Mouse (Mus musculus): ENCODE measurements around the gene Nectin2. TPM values are rescaled to one million over a fixed set of nuclear protein-coding genes. Genes with fewer than 3 reads are reported as not detected.

The Nectin2 gene
- total and polyA plus RNA-seq, 2 experiments from 2014 or later, result 55.3 to 75.3 TPM

DNA sequence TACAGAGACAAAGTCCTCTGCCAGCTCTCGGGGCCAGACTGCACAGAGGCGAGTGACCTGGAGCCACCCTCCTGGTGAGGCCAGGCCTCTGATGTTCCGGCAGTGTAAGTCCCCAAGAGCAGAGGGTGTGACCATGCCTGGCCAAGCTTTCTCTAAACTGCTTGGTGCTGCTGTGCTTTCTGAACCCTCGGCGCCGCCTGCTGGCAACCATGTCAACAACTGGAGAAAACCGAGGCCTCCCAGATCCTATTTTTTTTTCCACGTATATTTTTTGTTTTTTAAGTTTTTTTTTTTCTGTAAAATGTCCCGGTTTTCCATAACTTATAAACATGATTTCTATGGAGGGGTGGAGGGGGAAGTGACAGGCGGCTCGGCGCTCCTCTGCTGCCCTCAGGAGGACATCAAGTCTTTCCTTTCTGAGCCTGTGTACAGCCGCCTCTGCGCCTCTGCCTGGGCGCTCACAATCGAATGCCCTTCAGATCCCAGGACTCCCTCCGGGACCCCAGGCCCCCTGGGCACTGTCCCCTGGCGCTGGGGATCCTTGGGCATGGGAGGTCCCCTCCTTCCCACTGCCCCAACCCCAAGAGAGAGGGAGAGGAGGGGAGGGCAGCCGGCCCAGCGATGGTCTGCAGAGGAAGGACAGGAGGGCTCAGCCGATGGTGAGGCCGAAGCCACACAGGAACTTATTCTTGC lies 49.1 kb downstream of the Nectin2 start:
- peak; percentile 75 for TF ChIP-seq CTCF (IDR thresholded peaks at IDR 0.05)
- Histone ChIP-seq H3K9me3 (ENCODE audit: low read length) (no peaks in the 10 kb centered on the region), H3K27ac (ENCODE audit: low read depth, low read length) (peak overlapping the region; percentile 51), H3K4me2 (ENCODE audit: low read depth, low read length, poor library complexity, severe bottlenecking) (no peak overlapping the region), H3K27me3 (ENCODE audit: insufficient read depth, low read length) (no peaks in the 10 kb centered on the region), H3K4me3 (ENCODE audit: low read depth, low read length) (no peak overlapping the region), H3K9ac (replicated peaks; ENCODE audit: low read length, poor library complexity, severe bottlenecking) (no peak overlapping the region), H3K36me3 (ENCODE audit: insufficient read depth, low read length) (peaks cover 31% of the 10 kb centered on the region), H3K4me1 (ENCODE audit: insufficient read depth, low read length) (0 out of 2 replicates have a peak, but pooled peaks cover 6% of the 10 kb centered on the region)
- peak; percentile 55; the same call in 1 of the 2 replicates for ATAC-seq (ENCODE audit: low FRiP score)
- WGBS, result 29% methylated on average over 22 of the region's 22 CpGs
- peak; percentile 80 for DNase-seq (ENCODE audit: low spot score)

DNA sequence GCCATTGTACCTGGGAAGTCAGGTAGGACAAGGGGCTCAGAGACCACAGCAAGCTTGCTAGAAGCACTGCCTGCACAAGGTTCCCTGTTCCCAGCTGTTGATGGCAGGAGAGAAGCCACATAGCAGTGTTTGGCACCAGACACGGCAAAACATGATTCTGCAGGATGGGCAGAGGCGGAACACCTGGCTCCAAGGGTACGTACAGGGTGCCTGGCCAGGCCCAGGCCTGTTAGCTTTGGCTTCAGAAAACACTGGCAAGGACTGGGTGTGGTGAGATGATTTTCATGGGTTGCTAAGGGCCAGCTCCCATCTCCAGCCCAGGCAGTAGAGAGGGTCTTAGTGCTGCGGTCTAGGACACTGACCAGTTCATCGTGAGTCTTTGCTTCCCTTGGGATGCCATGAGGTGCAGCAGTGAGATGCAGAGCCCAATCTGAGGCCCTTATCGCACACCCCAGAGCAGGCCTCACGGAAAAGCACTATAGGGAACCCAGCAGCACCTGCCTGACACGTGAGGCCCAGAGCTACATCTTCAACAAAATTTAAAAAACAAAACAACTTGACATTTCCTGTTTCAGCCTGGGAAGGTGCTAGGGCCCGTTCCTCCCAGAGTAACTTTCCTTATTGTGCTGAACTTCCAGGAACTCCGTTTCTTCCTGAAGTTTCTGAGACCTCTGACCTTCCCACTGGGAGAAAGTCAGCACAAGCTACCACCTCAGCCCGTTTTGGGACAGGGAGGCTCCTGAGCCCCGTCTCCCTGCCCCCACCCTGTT lies 49.8 kb downstream of the Nectin2 start:
- H3K9ac ChIP-seq (replicated peaks; ENCODE audit: low read length, poor library complexity, severe bottlenecking), result no peak overlapping the region
- H3K9me3 ChIP-seq (ENCODE audit: low read length), result no peaks in the 10 kb centered on the region
- no peak for TF ChIP-seq CTCF (IDR thresholded peaks at IDR 0.05)
- DNase-seq (ENCODE audit: low spot score) (no peak), ATAC-seq (ENCODE audit: low FRiP score) (no peak)
- H3K36me3 ChIP-seq (ENCODE audit: insufficient read depth, low read length), result peaks cover 30% of the 10 kb centered on the region
- H3K27ac ChIP-seq (ENCODE audit: low read depth, low read length), result peak overlapping the region; percentile 26; the same call in 1 of the 2 replicates
- H3K4me1 ChIP-seq (ENCODE audit: insufficient read depth, low read length), result 0 out of 2 replicates have a peak, but pooled peaks cover 6% of the 10 kb centered on the region
- 61% methylated on average over 12 of the region's 12 CpGs for WGBS
- H3K4me2 ChIP-seq (ENCODE audit: low read depth, low read length, poor library complexity, severe bottlenecking), result no peak overlapping the region
- H3K4me3 ChIP-seq (ENCODE audit: low read depth, low read length), result no peak overlapping the region
- no peaks in the 10 kb centered on the region for H3K27me3 ChIP-seq (ENCODE audit: insufficient read depth, low read length)

DNA sequence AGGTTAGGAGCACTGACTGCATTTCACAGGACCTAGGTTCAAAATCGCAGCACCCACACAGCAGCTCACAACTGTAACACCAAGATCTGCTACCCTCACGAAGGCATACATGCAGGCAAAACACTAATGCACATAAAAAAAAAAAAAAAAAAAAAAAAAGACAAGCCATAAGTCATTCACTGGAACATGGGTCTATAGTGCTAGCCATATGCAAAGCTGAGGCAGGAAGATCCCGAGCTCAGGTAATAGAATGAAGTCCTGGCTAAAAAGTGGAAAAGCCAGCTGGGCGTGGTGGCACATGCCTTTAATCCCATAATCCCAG lies 50.5 kb downstream of the Nectin2 start:
- TF ChIP-seq CTCF (IDR thresholded peaks at IDR 0.05), result no peak
- H3K27ac ChIP-seq (ENCODE audit: low read depth, low read length), result no peak overlapping the region

DNA sequence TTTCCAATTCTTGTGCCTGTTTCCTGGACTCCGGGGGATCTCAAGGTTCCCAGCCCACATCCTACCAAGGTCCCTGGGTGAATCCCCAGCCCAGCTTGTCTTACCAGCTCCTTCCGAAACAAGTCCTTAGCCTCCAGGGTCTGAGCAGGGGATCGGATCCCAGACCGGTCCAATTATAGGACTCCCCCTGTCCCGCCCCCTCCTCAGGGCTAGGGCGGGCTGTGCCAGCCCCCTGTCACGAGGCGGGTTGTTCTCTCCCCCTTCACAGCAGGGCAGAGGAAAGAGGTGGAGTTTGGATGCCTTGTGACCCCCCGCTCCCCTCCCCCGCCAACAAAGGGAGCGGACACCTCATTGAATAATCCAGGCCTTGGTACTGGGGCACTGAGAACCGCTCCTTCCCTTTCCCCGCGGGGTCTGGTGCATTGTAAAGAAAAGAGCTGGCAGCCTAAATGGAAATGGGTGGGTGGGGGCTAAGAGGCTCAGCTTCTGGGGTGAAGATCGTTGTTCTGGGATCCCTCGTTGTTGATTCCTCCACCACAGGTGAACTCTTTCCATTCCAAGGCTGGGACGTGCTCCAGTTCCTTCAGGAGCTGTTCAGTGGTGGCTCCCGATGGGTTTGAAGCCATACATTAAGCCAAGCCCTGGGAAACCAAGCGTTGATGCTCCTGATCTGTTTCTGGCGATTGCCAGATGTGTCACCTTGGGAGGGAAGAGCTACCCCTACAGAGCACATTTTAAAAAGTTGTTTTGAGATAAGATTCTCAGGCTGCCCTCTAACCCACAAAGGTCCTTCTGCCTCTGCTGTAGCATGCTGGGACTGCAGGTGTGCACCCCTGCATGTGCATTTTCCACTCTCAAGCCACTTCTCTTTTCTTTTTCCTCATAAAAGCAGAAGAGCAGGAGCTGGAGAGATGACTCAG lies 51.1 kb downstream of the Nectin2 start, which contains the start of gene Apoe:
Apoe (minus strand) TSS at position 282 of the 920 bp plus-strand sequence.
- no peak; the same call in 1 of the 2 replicates for TF ChIP-seq CTCF (IDR thresholded peaks at IDR 0.05)
- H3K4me3 ChIP-seq (ENCODE audit: low read depth, low read length), result peak within 1 kb of the TSS; percentile 34
- 0 out of 2 replicates have a peak, but pooled peaks cover 6% of the 10 kb centered on the region for H3K4me1 ChIP-seq (ENCODE audit: insufficient read depth, low read length)
- no peaks in the 10 kb centered on the region for H3K9me3 ChIP-seq (ENCODE audit: low read length)
- H3K36me3 ChIP-seq (ENCODE audit: insufficient read depth, low read length), result peaks cover 26% of the 10 kb centered on the region
- peak within 1 kb of the TSS; percentile 67 for H3K27ac ChIP-seq (ENCODE audit: low read depth, low read length)
- peak; percentile 82 for DNase-seq (ENCODE audit: low spot score)
- no peaks in the 10 kb centered on the region for H3K27me3 ChIP-seq (ENCODE audit: insufficient read depth, low read length)
- peak; percentile 69 for ATAC-seq (ENCODE audit: low FRiP score)
- H3K9ac ChIP-seq (replicated peaks; ENCODE audit: low read length, poor library complexity, severe bottlenecking), result peak within 1 kb of the TSS; percentile 64
- 3% methylated on average over 20 of the region's 20 CpGs for WGBS
- peak within 1 kb of the TSS; percentile 52 for H3K4me2 ChIP-seq (ENCODE audit: low read depth, low read length, poor library complexity, severe bottlenecking)

More for the DNA sequence above, 50.5 kb downstream of the Nectin2 start:
- Histone ChIP-seq H3K36me3 (ENCODE audit: insufficient read depth, low read length) (peaks cover 30% of the 10 kb centered on the region), H3K4me1 (ENCODE audit: insufficient read depth, low read length) (0 out of 2 replicates have a peak, but pooled peaks cover 6% of the 10 kb centered on the region), H3K27me3 (ENCODE audit: insufficient read depth, low read length) (no peaks in the 10 kb centered on the region), H3K9me3 (ENCODE audit: low read length) (no peaks in the 10 kb centered on the region), H3K9ac (replicated peaks; ENCODE audit: low read length, poor library complexity, severe bottlenecking) (no peak overlapping the region), H3K4me3 (ENCODE audit: low read depth, low read length) (no peak overlapping the region), H3K4me2 (ENCODE audit: low read depth, low read length, poor library complexity, severe bottlenecking) (no peak overlapping the region)
- ATAC-seq (ENCODE audit: low FRiP score) (no peak), DNase-seq (ENCODE audit: low spot score) (no peak)
- 82% methylated on average over 4 of the region's 4 CpGs for WGBS
